Mouse (Mus musculus): Measurements from ENCODE around the gene Rpl14. TPM values are rescaled to one million over a fixed set of nuclear protein-coding genes. Genes with fewer than 3 reads are reported as not detected.
A peak's percentile ranks its signal among the peaks of the same experiment; 100 is the strongest.

Gene Rpl14
- polyA plus RNA-seq, 1 experiment from 2014 or later, result 488 TPM

- Histone ChIP-seq H3K4me3 (ENCODE audit: low read depth, low read length) (no peak overlapping the region), H3K27me3 (ENCODE audit: control insufficient read depth, insufficient read depth, low read length) (no peaks in the 10 kb centered on the region), H3K36me3 (ENCODE audit: control insufficient read depth, insufficient read depth, low read length) (no peaks in the 10 kb centered on the region), H3K9ac (replicated peaks; ENCODE audit: low read depth, low read length) (no peak overlapping the region), H3K4me1 (ENCODE audit: control insufficient read depth, insufficient read depth, low read length) (no peaks in the 10 kb centered on the region), H3K9me3 (ENCODE audit: control insufficient read depth, low read length) (no peaks in the 10 kb centered on the region), H3K27ac (ENCODE audit: low read depth, low read length) (no peak overlapping the region), H3K4me2 (ENCODE audit: low read depth, low read length) (no peak overlapping the region)
- WGBS, result 60% methylated on average over 9 of the region's 9 CpGs
- no peak for ATAC-seq (ENCODE audit: low read depth)
These were observed 22.3 kb downstream of the Rpl14 start for GRCm38 (mm10) chr9:120593383-120594101.

GRCm38 (mm10) chr9:120594839-120595238 lies 23.6 kb downstream of the Rpl14 start:
- Histone ChIP-seq H3K27me3 (ENCODE audit: control insufficient read depth, insufficient read depth, low read length) (no peaks in the 10 kb centered on the region), H3K4me1 (ENCODE audit: control insufficient read depth, insufficient read depth, low read length) (no peaks in the 10 kb centered on the region), H3K4me3 (ENCODE audit: low read depth, low read length) (no peak overlapping the region), H3K9ac (replicated peaks; ENCODE audit: low read depth, low read length) (no peak overlapping the region), H3K9me3 (ENCODE audit: control insufficient read depth, low read length) (no peaks in the 10 kb centered on the region), H3K27ac (ENCODE audit: low read depth, low read length) (no peak overlapping the region), H3K4me2 (ENCODE audit: low read depth, low read length) (no peak overlapping the region), H3K36me3 (ENCODE audit: control insufficient read depth, insufficient read depth, low read length) (no peaks in the 10 kb centered on the region)
- no peak for ATAC-seq (ENCODE audit: low read depth)
- 40% methylated on average over 6 of the region's 6 CpGs for WGBS

- no peak for ATAC-seq (ENCODE audit: low read depth)
- WGBS, result 50% methylated on average over 4 of the region's 4 CpGs
- H3K36me3 ChIP-seq (ENCODE audit: control insufficient read depth, insufficient read depth, low read length), result no peaks in the 10 kb centered on the region
These were observed 24.1 kb downstream of the Rpl14 start for GRCm38 (mm10) chr9:120595306-120595705.

GRCm38 (mm10) chr9:120601488-120602171 lies 30.4 kb downstream of the Rpl14 start:
- ATAC-seq (ENCODE audit: low read depth), result 0 out of 2 replicates have a peak, but pooled peaks have one; percentile 38
- Histone ChIP-seq H3K27ac (ENCODE audit: low read depth, low read length) (no peak overlapping the region), H3K9ac (replicated peaks; ENCODE audit: low read depth, low read length) (no peak overlapping the region), H3K27me3 (ENCODE audit: control insufficient read depth, insufficient read depth, low read length) (no peaks in the 10 kb centered on the region), H3K36me3 (ENCODE audit: control insufficient read depth, insufficient read depth, low read length) (no peaks in the 10 kb centered on the region), H3K4me1 (ENCODE audit: control insufficient read depth, insufficient read depth, low read length) (peaks cover 5% of the 10 kb centered on the region; the same call in 1 of the 2 replicates), H3K4me2 (ENCODE audit: low read depth, low read length) (no peak overlapping the region), H3K4me3 (ENCODE audit: low read depth, low read length) (no peak overlapping the region), H3K9me3 (ENCODE audit: control insufficient read depth, low read length) (no peaks in the 10 kb centered on the region)
- 23% methylated on average over 17 of the region's 17 CpGs for WGBS

More at GRCm38 (mm10) chr9:120595306-120595705, 24.1 kb downstream of the Rpl14 start:
- Histone ChIP-seq H3K27me3 (ENCODE audit: control insufficient read depth, insufficient read depth, low read length) (no peaks in the 10 kb centered on the region), H3K9me3 (ENCODE audit: control insufficient read depth, low read length) (no peaks in the 10 kb centered on the region), H3K4me1 (ENCODE audit: control insufficient read depth, insufficient read depth, low read length) (no peaks in the 10 kb centered on the region), H3K27ac (ENCODE audit: low read depth, low read length) (no peak overlapping the region), H3K4me3 (ENCODE audit: low read depth, low read length) (no peak overlapping the region), H3K9ac (replicated peaks; ENCODE audit: low read depth, low read length) (no peak overlapping the region), H3K4me2 (ENCODE audit: low read depth, low read length) (no peak overlapping the region)

- ATAC-seq (ENCODE audit: low read depth), result peak; percentile 44
- H3K27ac ChIP-seq (ENCODE audit: low read depth, low read length), result no peak overlapping the region
- no peaks in the 10 kb centered on the region for H3K36me3 ChIP-seq (ENCODE audit: control insufficient read depth, insufficient read depth, low read length)
- peak overlapping the region; percentile 12; the same call in 1 of the 2 replicates for H3K4me2 ChIP-seq (ENCODE audit: low read depth, low read length)
- no peak overlapping the region for H3K4me3 ChIP-seq (ENCODE audit: low read depth, low read length)
- H3K9ac ChIP-seq (replicated peaks; ENCODE audit: low read depth, low read length), result no peak overlapping the region
- no peaks in the 10 kb centered on the region for H3K9me3 ChIP-seq (ENCODE audit: control insufficient read depth, low read length)
- WGBS, result 59% methylated on average over 17 of the region's 17 CpGs
- peaks cover 5% of the 10 kb centered on the region; the same call in 1 of the 2 replicates for H3K4me1 ChIP-seq (ENCODE audit: control insufficient read depth, insufficient read depth, low read length)
- no peaks in the 10 kb centered on the region for H3K27me3 ChIP-seq (ENCODE audit: control insufficient read depth, insufficient read depth, low read length)
These were observed 31.1 kb downstream of the Rpl14 start for GRCm38 (mm10) chr9:120602172-120602838.

- Histone ChIP-seq H3K4me2 (ENCODE audit: low read depth, low read length) (peak overlapping the region; percentile 12; the same call in 1 of the 2 replicates), H3K4me3 (ENCODE audit: low read depth, low read length) (peak overlapping the region; percentile 5; the same call in 1 of the 2 replicates), H3K9me3 (ENCODE audit: control insufficient read depth, low read length) (no peaks in the 10 kb centered on the region), H3K9ac (replicated peaks; ENCODE audit: low read depth, low read length) (no peak overlapping the region; the same call in 1 of the 2 replicates), H3K36me3 (ENCODE audit: control insufficient read depth, insufficient read depth, low read length) (no peaks in the 10 kb centered on the region), H3K27me3 (ENCODE audit: control insufficient read depth, insufficient read depth, low read length) (no peaks in the 10 kb centered on the region), H3K27ac (ENCODE audit: low read depth, low read length) (no peak overlapping the region), H3K4me1 (ENCODE audit: control insufficient read depth, insufficient read depth, low read length) (peaks cover 5% of the 10 kb centered on the region; the same call in 1 of the 2 replicates)
- WGBS, result 2% methylated on average over 23 of the region's 23 CpGs
- ATAC-seq (ENCODE audit: low read depth), result peak; percentile 76
These were observed 31.7 kb downstream of the Rpl14 start for GRCm38 (mm10) chr9:120602839-120603511.

GRCm38 (mm10) chr9:120603512-120603908 lies 32.3 kb downstream of the Rpl14 start:
- Histone ChIP-seq H3K9ac (replicated peaks; ENCODE audit: low read depth, low read length) (no peak overlapping the region; the same call in 1 of the 2 replicates), H3K4me1 (ENCODE audit: control insufficient read depth, insufficient read depth, low read length) (peaks cover 5% of the 10 kb centered on the region; the same call in 1 of the 2 replicates), H3K4me3 (ENCODE audit: low read depth, low read length) (no peak overlapping the region), H3K27ac (ENCODE audit: low read depth, low read length) (no peak overlapping the region), H3K9me3 (ENCODE audit: control insufficient read depth, low read length) (no peaks in the 10 kb centered on the region), H3K36me3 (ENCODE audit: control insufficient read depth, insufficient read depth, low read length) (no peaks in the 10 kb centered on the region), H3K4me2 (ENCODE audit: low read depth, low read length) (peak overlapping the region; percentile 12; the same call in 1 of the 2 replicates), H3K27me3 (ENCODE audit: control insufficient read depth, insufficient read depth, low read length) (no peaks in the 10 kb centered on the region)
- WGBS, result 14% methylated on average over 10 of the region's 10 CpGs
- no peak for ATAC-seq (ENCODE audit: low read depth)

GRCm38 (mm10) chr9:120603956-120604355 lies 32.7 kb downstream of the Rpl14 start:
- Histone ChIP-seq H3K27me3 (ENCODE audit: control insufficient read depth, insufficient read depth, low read length) (no peaks in the 10 kb centered on the region), H3K4me3 (ENCODE audit: low read depth, low read length) (no peak overlapping the region), H3K9me3 (ENCODE audit: control insufficient read depth, low read length) (no peaks in the 10 kb centered on the region), H3K27ac (ENCODE audit: low read depth, low read length) (no peak overlapping the region), H3K4me1 (ENCODE audit: control insufficient read depth, insufficient read depth, low read length) (peaks cover 5% of the 10 kb centered on the region; the same call in 1 of the 2 replicates), H3K36me3 (ENCODE audit: control insufficient read depth, insufficient read depth, low read length) (no peaks in the 10 kb centered on the region), H3K4me2 (ENCODE audit: low read depth, low read length) (no peak overlapping the region), H3K9ac (replicated peaks; ENCODE audit: low read depth, low read length) (no peak overlapping the region)
- no peak for ATAC-seq (ENCODE audit: low read depth)
- 39% methylated on average over 12 of the region's 12 CpGs for WGBS
